Mouse (Mus musculus) kidney, postnatal 4 days (tissue): Measurements from ENCODE around the gene Gm4858.
A peak's percentile ranks its signal among the peaks of the same experiment; 100 is the strongest.
"Not testable (repeated sequence)": the region's sequence is repeated elsewhere in the genome, so short reads cannot be mapped to it uniquely, and the experiment has no call there.

Experiments used
- DNase-seq, 2 experiments: peaks; one replicate each; pipeline ENCODE4 v3.0.0; 2021; ENCODE audit warnings: mixed read lengths in 2 of 2

Gm4858 gene

GRCm38 (mm10) chr3:93068523-93068922 lies at the start of gene Gm4858:
TSS of gene Gm4858 (plus strand) at chr3:93068823.
- not testable (repeated sequence) for DNase-seq

DNA sequence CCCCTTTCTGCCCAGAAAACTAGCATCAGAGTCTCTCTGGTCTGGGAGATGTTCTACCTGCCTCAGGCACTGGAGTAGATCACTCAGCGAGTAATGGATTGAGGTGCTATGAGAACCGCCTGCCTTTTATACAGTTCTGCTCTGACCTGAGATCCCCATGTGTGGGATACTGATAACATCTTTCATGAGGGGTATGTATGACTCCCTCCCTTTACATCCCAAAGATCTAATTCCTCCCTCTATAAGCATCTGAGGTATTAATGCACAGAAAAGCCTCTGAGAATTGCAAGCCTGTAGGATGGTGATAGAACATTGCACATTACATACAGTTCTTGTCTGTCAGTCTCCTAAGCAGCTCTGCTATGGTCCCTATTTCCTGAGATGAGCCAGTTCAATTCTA lies 49.7 kb upstream of the Gm4858 start, which contains the start of gene Lce1m:
Gene Lce1m, minus strand, starts transcription at position 101 of the 400 bp plus-strand sequence.
- DNase-seq: no peak

- DNase-seq: no peak
Measured at GRCm38 (mm10) chr3:93021171-93021570, 47.5 kb upstream of the Gm4858 start.

DNA sequence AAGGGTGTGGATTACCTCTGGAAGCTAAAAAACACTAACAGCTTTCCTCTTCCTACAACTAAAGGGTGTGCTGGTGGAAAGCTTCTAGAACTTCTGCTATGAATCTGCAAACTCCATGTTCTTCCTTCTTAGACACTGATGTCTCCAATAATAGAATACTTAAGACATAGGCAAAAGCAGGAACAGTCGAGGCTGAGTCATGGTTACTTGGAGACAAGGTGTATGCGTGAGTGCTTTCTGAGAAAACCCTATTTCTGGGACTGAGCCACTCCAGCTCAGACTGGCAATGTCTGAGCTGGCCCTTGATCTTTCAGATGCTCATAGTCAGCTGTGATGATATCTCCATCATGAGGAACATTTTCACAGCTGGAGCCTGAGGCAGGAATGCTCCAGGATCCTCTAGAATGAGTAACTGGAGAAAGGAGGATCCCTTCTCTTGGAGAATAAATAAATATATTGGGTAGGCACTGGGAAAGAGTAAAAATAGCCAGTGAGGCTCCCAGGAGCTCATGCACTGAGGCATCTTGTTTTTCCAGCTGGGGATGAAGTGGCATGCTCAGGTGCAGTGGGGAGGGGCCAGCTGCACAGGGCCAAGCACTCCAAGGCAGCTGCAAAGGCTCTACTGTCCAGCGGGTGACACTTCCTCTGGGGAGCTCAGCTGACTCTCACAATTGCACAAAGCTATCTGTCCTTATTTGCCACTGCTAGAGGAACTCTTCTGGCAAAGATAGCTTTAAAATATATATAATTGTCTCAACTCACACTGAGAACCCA lies 45.0 kb upstream of the Gm4858 start:
- no peak for DNase-seq

DNA sequence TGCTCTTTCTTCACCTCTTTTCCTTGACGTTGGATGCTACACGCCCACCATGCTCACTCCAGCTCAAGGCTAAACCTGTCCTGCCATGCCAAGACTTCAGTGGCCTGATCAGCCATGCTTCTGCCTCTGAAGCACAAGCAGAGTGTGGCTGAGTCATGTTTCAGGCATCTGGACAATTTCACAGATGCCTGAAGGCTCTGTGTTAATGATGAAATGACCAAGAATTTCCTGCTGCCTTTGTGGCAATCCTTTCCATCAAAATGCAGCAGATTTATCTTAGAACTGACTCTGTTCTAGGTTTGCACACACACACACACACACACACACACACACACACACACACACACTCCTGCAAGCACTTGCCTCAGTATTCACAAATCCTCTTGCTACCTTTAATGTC lies 43.1 kb upstream of the Gm4858 start:
- peak in 1 of 2 experiments; percentile 1 for DNase-seq

DNA sequence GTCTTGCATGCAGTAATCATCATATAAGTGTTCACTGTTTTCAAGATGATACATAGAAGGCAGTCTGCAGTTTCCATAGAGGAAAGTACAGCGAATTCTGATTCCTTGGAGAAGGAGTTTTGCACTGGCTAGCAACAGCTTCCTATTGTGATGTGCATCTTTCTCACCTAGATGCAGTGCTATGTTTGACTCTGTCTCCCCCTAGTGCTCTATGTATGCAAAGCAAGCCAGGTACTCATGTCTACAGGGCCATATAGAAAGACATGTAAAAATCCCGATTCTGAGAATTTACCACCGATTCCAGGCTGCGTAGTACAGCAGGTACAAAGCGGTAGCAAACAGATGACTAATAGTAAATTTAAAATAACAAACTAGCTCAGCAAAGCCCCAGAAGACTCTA lies 37.2 kb upstream of the Gm4858 start:
- DNase-seq: peak; percentile 7 to 24

DNA sequence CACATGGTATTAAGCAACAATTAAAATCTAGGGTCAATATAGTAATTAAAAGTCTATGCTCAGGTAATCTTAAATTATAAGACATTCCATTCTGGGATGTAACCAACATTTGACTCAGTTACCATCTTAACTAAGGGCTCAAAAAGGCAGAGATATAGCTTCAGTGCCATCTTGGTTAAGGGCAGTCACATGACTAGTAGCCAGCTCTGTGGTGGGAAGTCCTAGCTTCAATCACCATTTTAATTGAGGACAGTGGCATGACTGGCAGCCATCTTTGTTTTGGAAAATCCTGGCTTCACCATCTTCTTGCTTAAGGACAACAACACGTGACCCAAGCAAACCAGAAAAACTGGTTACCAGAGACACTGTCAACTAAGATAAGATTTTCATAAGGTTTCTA lies 18.4 kb upstream of the Gm4858 start:
- DNase-seq: no peak

- DNase-seq: peak; percentile 29 to 38
Measured at GRCm38 (mm10) chr3:93052826-93053474, 15.7 kb upstream of the Gm4858 start.

GRCm38 (mm10) chr3:93086631-93087030 lies 18.0 kb downstream of the Gm4858 start:
- no peak for DNase-seq

DNA sequence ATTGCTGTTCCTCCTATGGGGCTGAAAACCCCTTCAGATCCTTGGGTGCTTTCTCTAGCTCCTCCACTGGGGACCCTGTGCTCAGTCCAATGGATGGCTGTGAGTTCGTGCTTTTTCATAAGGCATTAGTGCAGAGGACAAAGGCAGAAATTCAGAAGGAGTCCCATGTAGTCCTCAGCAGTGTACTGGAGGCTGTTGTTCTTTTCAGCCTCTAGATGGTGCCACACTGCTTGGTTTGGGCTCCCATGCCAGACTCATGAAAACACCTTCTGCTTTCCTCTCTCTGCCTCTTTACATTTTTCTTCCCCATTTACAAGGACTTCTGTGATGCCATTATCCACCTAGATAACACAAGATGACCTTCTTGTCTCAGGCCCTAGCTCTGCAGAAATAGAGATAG lies 25.0 kb downstream of the Gm4858 start:
- peak; percentile 3 for DNase-seq

GRCm38 (mm10) chr3:93096447-93096846 lies 27.8 kb downstream of the Gm4858 start:
- DNase-seq: no peak

GRCm38 (mm10) chr3:93111668-93112067 lies 43.0 kb downstream of the Gm4858 start:
- peak; percentile 41 to 46 for DNase-seq

GRCm38 (mm10) chr3:93114481-93114880 lies 45.9 kb downstream of the Gm4858 start:
- peak; percentile 10 to 33 for DNase-seq

DNA sequence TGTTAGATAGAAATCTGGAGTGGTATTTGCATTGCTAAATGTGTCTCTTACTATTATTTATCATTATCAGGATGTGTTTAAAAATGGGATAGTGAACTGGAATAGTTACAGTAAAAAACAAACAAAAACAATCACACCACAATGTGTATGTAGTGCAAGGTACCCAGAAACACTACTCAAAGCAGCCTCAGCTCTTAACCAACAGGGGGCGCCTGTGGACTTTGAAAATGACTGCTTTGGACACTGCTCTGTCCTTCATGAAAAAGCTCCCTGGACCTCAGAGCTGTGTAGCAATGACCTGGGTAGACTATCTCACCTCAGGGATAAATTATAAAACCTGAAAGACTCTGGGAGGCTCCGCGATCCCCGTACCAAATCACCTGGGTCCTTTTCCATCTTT lies 50.5 kb downstream of the Gm4858 start:
- peak in 1 of 2 experiments; percentile 8 for DNase-seq
